Mouse (Mus musculus) CH12.LX (cell line): ENCODE results near the gene H2-Oa.

Source experiments
- BHLHE40 ChIP-seq: IDR thresholded peaks from 2 replicates; pipeline ENCODE4 v1.6.1; 2011; ENCODE audit warnings: mild to moderate bottlenecking, low read depth, low read length, improper control_type of control experiment
- CHD1 ChIP-seq: IDR thresholded peaks from 2 replicates; pipeline ENCODE4 v1.6.1; 2012; ENCODE audit warnings: low read depth, low read length, improper control_type of control experiment, inconsistent platforms
- CHD2 ChIP-seq: IDR thresholded peaks from 2 replicates; pipeline ENCODE4 v1.6.1; 2011; ENCODE audit warnings: low read length, improper control_type of control experiment
- CTCF ChIP-seq, 2 experiments: IDR thresholded peaks in 1 of 2; conservative IDR thresholded peaks in 1 of 2; 2 replicates each; pipeline ENCODE4 v1.5.1; 2011 to 2012; ENCODE audit warnings: low read depth in 2 of 2, low read length in 2 of 2, improper control_type of control experiment in 1 of 2, inconsistent platforms in 1 of 2, mild to moderate bottlenecking in 1 of 2, moderate library complexity in 1 of 2
- GABPA ChIP-seq: IDR thresholded peaks from 2 replicates; pipeline ENCODE4 v1.6.1; 2012; ENCODE audit warnings: low read depth, low read length, improper control_type of control experiment, inconsistent platforms; ENCODE audit not compliant: insufficient replicate concordance
- MAFK ChIP-seq: IDR thresholded peaks from 2 replicates; pipeline ENCODE4 v1.6.1; 2011; ENCODE audit warnings: low read length, improper control_type of control experiment; ENCODE audit not compliant: insufficient replicate concordance
- MAX ChIP-seq: IDR thresholded peaks from 2 replicates; pipeline ENCODE4 v1.6.1; 2011; ENCODE audit warnings: low read length, improper control_type of control experiment
- MEF2A ChIP-seq: IDR thresholded peaks from 2 replicates; pipeline ENCODE4 v1.6.1; 2014; ENCODE audit warnings: low read depth, mild to moderate bottlenecking, inconsistent platforms, low read length, improper control_type of control experiment, borderline replicate concordance
- POLR2A ChIP-seq: IDR thresholded peaks from 2 replicates; pipeline ENCODE4 v1.6.1; 2011; ENCODE audit warnings: low read depth, mild to moderate bottlenecking, improper control_type of control experiment, low read length
- RAD21 ChIP-seq: IDR thresholded peaks from 2 replicates; pipeline ENCODE4 v1.6.1; 2011; ENCODE audit warnings: low read depth, mild to moderate bottlenecking, low read length, improper control_type of control experiment, moderate library complexity
- SIN3A ChIP-seq: IDR thresholded peaks from 2 replicates; pipeline ENCODE4 v1.6.1; 2012; ENCODE audit warnings: low read length, improper control_type of control experiment, inconsistent platforms
- TBP ChIP-seq: conservative IDR thresholded peaks from 2 replicates; pipeline ENCODE4 v1.6.1; 2011; ENCODE audit warnings: low read depth, low read length, improper control_type of control experiment
- ZC3H11A ChIP-seq: IDR thresholded peaks from 2 replicates; pipeline ENCODE4 v1.6.1; 2012; ENCODE audit warnings: low read depth, mild to moderate bottlenecking, inconsistent platforms, low read length, improper control_type of control experiment
- ZMIZ1 ChIP-seq: IDR thresholded peaks from 2 replicates; pipeline ENCODE4 v1.6.1; 2012; ENCODE audit warnings: low read depth, mild to moderate bottlenecking, inconsistent platforms, low read length, improper control_type of control experiment

GRCm38 (mm10) chr17:34138655-34139054 lies 46.5 kb downstream of the H2-Oa start:
- TF ChIP-seq MEF2A (no peak), POLR2A (no peak), BHLHE40 (no peak), CTCF (conservative IDR thresholded peaks at IDR 0.05 in 1 of 2, IDR thresholded peaks at IDR 0.05 in 1 of 2; ENCODE audit: low read depth in 2 of 2, low read length in 2 of 2) (no peak), GABPA (no peak), SIN3A (no peak), CHD1 (no peak), ZC3H11A (no peak), CHD2 (no peak), RAD21 (no peak), TBP (no peak), ZMIZ1 (no peak), MAFK (no peak), MAX (no peak)
